Mouse (Mus musculus) kidney, adult 2 months (tissue): Measurements from ENCODE around the gene Lgalsl.

Experiments
- CTCF ChIP-seq: fragments of 200-500 bp; conservative IDR thresholded peaks from 2 replicates; pipeline ENCODE4 v1.5.1; 2011; ENCODE audit warnings: low read depth, mild to moderate bottlenecking, control low read depth, low read length, moderate library complexity, mixed read lengths; ENCODE audit not compliant: insufficient read depth, insufficient read length
- POLR2A ChIP-seq: fragments of 200-500 bp; IDR thresholded peaks from one replicate; pipeline ENCODE4 v1.6.1; 2011; ENCODE audit warnings: low read depth, low read length, control low read depth

GRCm38 (mm10) chr11:20860351-20860750, 29.5 kb upstream of the Lgalsl start:
- TF ChIP-seq CTCF (no peak), POLR2A (no peak)
